Mouse (Mus musculus) ES-Bruce4 (cell line): ENCODE data around the gene Fli1. TPM values are rescaled to one million over a fixed set of nuclear protein-coding genes. Genes with fewer than 3 reads are reported as not detected.

Source experiments
- H3K27ac ChIP-seq: 2 replicates; pipeline ENCODE4 v1.5.1; 2012; ENCODE audit warnings: low read length, inconsistent platforms; ENCODE audit not compliant: insufficient read depth
- H3K27me3 ChIP-seq: 2 replicates; pipeline ENCODE4 v1.6.1; 2012; ENCODE audit warnings: mild to moderate bottlenecking, low read length, inconsistent platforms; ENCODE audit not compliant: control insufficient read depth, poor library complexity, insufficient read depth, severe bottlenecking
- H3K36me3 ChIP-seq: 2 replicates; pipeline ENCODE4 v1.6.1; 2012; ENCODE audit warnings: inconsistent platforms, mild to moderate bottlenecking, low read length, moderate library complexity; ENCODE audit not compliant: control insufficient read depth, poor library complexity, insufficient read depth, severe bottlenecking
- H3K4me1 ChIP-seq: one replicate; pipeline ENCODE4 v1.8.1; 2011; ENCODE audit warnings: low read length; ENCODE audit not compliant: control insufficient read depth, insufficient read depth
- H3K4me3 ChIP-seq: 2 replicates; pipeline ENCODE4 v1.5.1; 2011; ENCODE audit warnings: low read depth, mild to moderate bottlenecking, low read length
- H3K9ac ChIP-seq: 2 replicates; pipeline ENCODE4 v1.6.1; 2012; ENCODE audit warnings: low read depth, mild to moderate bottlenecking, inconsistent platforms; ENCODE audit not compliant: poor library complexity, severe bottlenecking
- H3K9me3 ChIP-seq: replicated peaks from 2 replicates; pipeline ENCODE4 v1.6.1; 2012; ENCODE audit warnings: mild to moderate bottlenecking, low read length, inconsistent platforms; ENCODE audit not compliant: control insufficient read depth, poor library complexity, insufficient read depth, severe bottlenecking
- CTCF ChIP-seq: IDR thresholded peaks from one replicate; pipeline ENCODE4 v1.8.1; 2011; ENCODE audit warnings: low read depth, low read length
- EP300 ChIP-seq: IDR thresholded peaks from 2 replicates; pipeline ENCODE4 v1.6.1; 2011; ENCODE audit warnings: low read depth, low read length; ENCODE audit not compliant: insufficient read depth
- POLR2A ChIP-seq: IDR thresholded peaks from one replicate; pipeline ENCODE4 v1.8.1; 2011; ENCODE audit warnings: low read length; ENCODE audit not compliant: insufficient read depth
- polyA plus RNA-seq: library from polyadenylated mRNA; stranded (reverse); fragments of >200 nt; gene quantifications from 2 replicates; pipeline ENCODE4 v1.2.4, GENCODE M21; 2011; ENCODE audit warnings: low read depth; ENCODE audit not compliant: missing spikeins, insufficient read depth, insufficient read length

Fli1 gene
- polyA plus RNA-seq, 1 experiment = not detected

- Histone ChIP-seq H3K27ac (no peak overlapping the region), H3K27me3 (no peaks in the 10 kb centered on the region; the same call in 1 of the 2 replicates), H3K4me3 (no peak overlapping the region), H3K9me3 (no peaks in the 10 kb centered on the region), H3K9ac (no peak overlapping the region), H3K4me1 (no peaks in the 10 kb centered on the region), H3K36me3 (no peaks in the 10 kb centered on the region)
- TF ChIP-seq EP300 = no peak
- TF ChIP-seq CTCF = no peak
- TF ChIP-seq POLR2A = no peak
Measured at GRCm38 (mm10) chr9:32581851-32582573, 39.4 kb upstream of the Fli1 start.

- no peaks in the 10 kb centered on the region for H3K4me1 ChIP-seq
- H3K4me3 ChIP-seq = no peak overlapping the region
- H3K27me3 ChIP-seq = no peaks in the 10 kb centered on the region; the same call in 1 of the 2 replicates
- H3K36me3 ChIP-seq = no peaks in the 10 kb centered on the region
- no peak overlapping the region for H3K27ac ChIP-seq
- H3K9ac ChIP-seq = no peak overlapping the region
- H3K9me3 ChIP-seq = no peaks in the 10 kb centered on the region
- no peak for TF ChIP-seq CTCF
- TF ChIP-seq POLR2A = no peak
Measured at GRCm38 (mm10) chr9:32578411-32578810, 35.8 kb upstream of the Fli1 start.

- no peaks in the 10 kb centered on the region for H3K36me3 ChIP-seq
- H3K4me3 ChIP-seq = no peak overlapping the region
- H3K27ac ChIP-seq = no peak overlapping the region
- no peaks in the 10 kb centered on the region for H3K4me1 ChIP-seq
- no peak overlapping the region for H3K9ac ChIP-seq
- TF ChIP-seq POLR2A (no peak), CTCF (no peak), EP300 (no peak)
- no peaks in the 10 kb centered on the region for H3K9me3 ChIP-seq
- no peaks in the 10 kb centered on the region for H3K27me3 ChIP-seq
Measured at GRCm38 (mm10) chr9:32573638-32574037, 31.0 kb upstream of the Fli1 start.

DNA sequence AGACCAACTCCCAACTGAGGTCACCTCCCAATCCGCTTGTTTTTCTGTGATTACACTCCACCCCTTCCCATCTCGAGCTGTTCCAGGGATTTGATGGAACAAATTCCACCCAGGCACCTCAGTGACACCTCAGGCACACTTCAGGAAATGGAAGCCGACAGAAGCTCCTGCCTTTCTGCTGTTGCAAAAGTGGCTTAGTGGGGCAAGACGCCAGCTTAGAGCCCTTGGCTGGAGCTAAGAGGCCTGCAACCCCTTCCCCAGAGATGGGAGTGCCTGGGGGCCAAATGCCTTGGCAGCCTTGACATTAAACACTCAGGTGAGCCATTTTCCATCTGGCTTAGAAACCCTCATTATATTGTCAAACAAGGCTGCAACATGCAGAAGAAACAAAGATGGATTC lies 29.0 kb upstream of the Fli1 start:
- H3K27me3 ChIP-seq = no peaks in the 10 kb centered on the region
- no peaks in the 10 kb centered on the region for H3K9me3 ChIP-seq
- H3K27ac ChIP-seq = no peak overlapping the region
- no peak for TF ChIP-seq EP300
- no peak for TF ChIP-seq POLR2A
- no peak for TF ChIP-seq CTCF
- H3K9ac ChIP-seq = no peak overlapping the region
- no peak overlapping the region for H3K4me3 ChIP-seq
- no peaks in the 10 kb centered on the region for H3K4me1 ChIP-seq
- no peaks in the 10 kb centered on the region for H3K36me3 ChIP-seq

- Histone ChIP-seq H3K27ac (no peak overlapping the region), H3K36me3 (no peaks in the 10 kb centered on the region), H3K27me3 (no peaks in the 10 kb centered on the region), H3K9ac (no peak overlapping the region), H3K4me3 (no peak overlapping the region), H3K9me3 (no peaks in the 10 kb centered on the region), H3K4me1 (no peaks in the 10 kb centered on the region)
- no peak for TF ChIP-seq EP300
- no peak for TF ChIP-seq POLR2A
- TF ChIP-seq CTCF = no peak
Measured at GRCm38 (mm10) chr9:32570547-32570946, 27.9 kb upstream of the Fli1 start.

DNA sequence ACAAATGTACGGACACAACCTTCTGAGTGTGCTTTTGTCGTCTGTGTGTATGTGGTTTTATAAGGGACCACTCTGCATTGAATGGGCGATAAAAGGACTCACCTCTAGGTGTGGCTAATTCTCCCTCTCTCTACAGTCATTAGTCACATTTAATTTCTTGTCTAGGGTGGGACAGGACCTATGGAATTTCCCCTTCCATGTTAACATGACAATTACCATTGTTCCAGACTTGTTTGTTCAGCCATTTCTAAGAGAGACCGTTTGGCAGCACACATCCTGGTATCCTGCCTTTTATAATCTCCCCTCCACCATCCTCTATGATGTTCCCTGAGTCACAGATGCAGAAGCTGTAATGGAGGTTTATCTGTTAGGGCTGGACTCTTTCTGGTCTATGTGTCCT lies 26.6 kb upstream of the Fli1 start:
- Histone ChIP-seq H3K27ac (no peak overlapping the region), H3K9me3 (no peaks in the 10 kb centered on the region), H3K36me3 (no peaks in the 10 kb centered on the region), H3K4me1 (no peaks in the 10 kb centered on the region), H3K4me3 (no peak overlapping the region), H3K9ac (no peak overlapping the region), H3K27me3 (no peaks in the 10 kb centered on the region)
- TF ChIP-seq CTCF (no peak), EP300 (no peak), POLR2A (no peak)
